Mouse (Mus musculus) left cerebral cortex, postnatal 25 days (tissue): ENCODE data around the gene Rab20. TPM values are rescaled to one million over a fixed set of nuclear protein-coding genes. Genes with fewer than 3 reads are reported as not detected.
A peak's percentile ranks its signal among the peaks of the same experiment; 100 is the strongest.

Experiments
- DNase-seq, 2 experiments: peaks; one replicate each; pipeline ENCODE4 v3.0.0; 2022; ENCODE audit warnings: low spot score in 2 of 2, mixed read lengths in 1 of 2
- intact Hi-C: fragments of 180-260 bp; cut with DNase I; formaldehyde crosslinking; loops from one replicate; pipeline ENCODE4 v1.15.1; 2025
- total RNA-seq, 2 experiments: library from RNA; stranded (reverse); gene quantifications; 2 replicates each; pipeline ENCODE4 v1.2.3; 2021

Rab20 gene
- total RNA-seq, 2 experiments from 2014 or later = 0.62 TPM; not detected in 1

- peak in 1 of 2 experiments; percentile 22 for DNase-seq
These were observed 17.6 kb downstream of the Rab20 start for GRCm38 (mm10) chr8:11460934-11461333.

GRCm38 (mm10) chr8:11459016-11459415, 19.5 kb downstream of the Rab20 start:
- DNase-seq = no peak
- intact Hi-C loops = no loop called here

More at GRCm38 (mm10) chr8:11460934-11461333, 17.6 kb downstream of the Rab20 start:
- intact Hi-C loops = no loop called here

- DNase-seq = no peak
- intact Hi-C loops = no loop called here
These were observed 20.3 kb downstream of the Rab20 start for GRCm38 (mm10) chr8:11457981-11458836.

- intact Hi-C loops = no loop called here
- no peak for DNase-seq
These were observed 21.2 kb downstream of the Rab20 start for GRCm38 (mm10) chr8:11457278-11457677.

GRCm38 (mm10) chr8:11454228-11454627, 24.3 kb downstream of the Rab20 start:
- no peak for DNase-seq
- intact Hi-C loops = no loop called here

GRCm38 (mm10) chr8:11452974-11453373, 25.5 kb downstream of the Rab20 start:
- peak in 1 of 2 experiments; percentile 25 for DNase-seq
- intact Hi-C loops = no loop called here

GRCm38 (mm10) chr8:11452559-11452958, 26.0 kb downstream of the Rab20 start:
- intact Hi-C loops = no loop called here

GRCm38 (mm10) chr8:11452152-11452551, 26.4 kb downstream of the Rab20 start:
- intact Hi-C loops = no loop called here
- DNase-seq = no peak

More at GRCm38 (mm10) chr8:11452559-11452958, 26.0 kb downstream of the Rab20 start:
- no peak for DNase-seq

- intact Hi-C loops = loop anchor here (1.0 kb wide), 1 partner anchor 36 kb away; no protein-coding TSS in a partner anchor
- DNase-seq = peak in 1 of 2 experiments; percentile 35
These were observed 28.1 kb downstream of the Rab20 start for GRCm38 (mm10) chr8:11450184-11451113.

- intact Hi-C loops = loop anchor here (5.0 to 10.0 kb wide), 2 partner anchors 167 to 254 kb away; partner anchors contain the start of gene 1700016D06Rik
- no peak for DNase-seq
These were observed 30.5 kb downstream of the Rab20 start for GRCm38 (mm10) chr8:11447910-11448570.

GRCm38 (mm10) chr8:11445790-11446189, 32.7 kb downstream of the Rab20 start:
- intact Hi-C loops = loop anchor here (5.0 to 10.0 kb wide), 2 partner anchors 169 to 257 kb away; partner anchors contain the start of gene 1700016D06Rik
- no peak for DNase-seq

- no peak for DNase-seq
- intact Hi-C loops = loop anchor here (10.0 kb wide), 1 partner anchor 171 kb away; no protein-coding TSS in a partner anchor
These were observed 34.3 kb downstream of the Rab20 start for GRCm38 (mm10) chr8:11444216-11444615.

GRCm38 (mm10) chr8:11443611-11444010, 34.9 kb downstream of the Rab20 start:
- DNase-seq = no peak
- intact Hi-C loops = loop anchor here (10.0 kb wide), 1 partner anchor 171 kb away; no protein-coding TSS in a partner anchor

- intact Hi-C loops = loop anchor here (10.0 kb wide), 1 partner anchor 174 kb away; no protein-coding TSS in a partner anchor
- no peak for DNase-seq
These were observed 37.2 kb downstream of the Rab20 start for GRCm38 (mm10) chr8:11441291-11441690.

- intact Hi-C loops = no loop called here
These were observed 40.6 kb downstream of the Rab20 start for GRCm38 (mm10) chr8:11437862-11438261.

GRCm38 (mm10) chr8:11430688-11431087, 47.8 kb downstream of the Rab20 start:
- intact Hi-C loops = no loop called here
- no peak for DNase-seq

More at GRCm38 (mm10) chr8:11437862-11438261, 40.6 kb downstream of the Rab20 start:
- peak; percentile 51 to 88 for DNase-seq

- no peak for DNase-seq
- intact Hi-C loops = loop anchor here (2.0 to 10.0 kb wide), 2 partner anchors 74 to 282 kb away; partner anchors contain the start of genes 1700016D06Rik and Naxd
These were observed 55.4 kb downstream of the Rab20 start for GRCm38 (mm10) chr8:11423091-11423490.

- intact Hi-C loops = loop anchor here (1.0 to 10.0 kb wide), 3 partner anchors 75 to 283 kb away; partner anchors contain the start of genes 1700016D06Rik and Naxd
- peak; percentile 29 to 86 for DNase-seq
These were observed 56.5 kb downstream of the Rab20 start for GRCm38 (mm10) chr8:11421968-11422367.

- intact Hi-C loops = loop anchor here (10.0 kb wide), 1 partner anchor 284 kb away; the partner anchor contains the start of gene 1700016D06Rik
- DNase-seq = peak; percentile 34 to 41
These were observed 57.4 kb downstream of the Rab20 start for GRCm38 (mm10) chr8:11421105-11421504.
